Mouse (Mus musculus) 3134 (cell line): Measurements from ENCODE around the gene Olfr460.
"Not testable (repeated sequence)": the region's sequence is repeated elsewhere in the genome, so short reads cannot be mapped to it uniquely, and the experiment has no call there.

Experiments
- DNase-seq: peaks from one replicate; pipeline ENCODE4 v3.0.0-alpha.2; 2011; ENCODE audit warnings: low spot score; ENCODE audit not compliant: insufficient read length; ENCODE audit errors: extremely low read depth

Olfr460 gene

DNA sequence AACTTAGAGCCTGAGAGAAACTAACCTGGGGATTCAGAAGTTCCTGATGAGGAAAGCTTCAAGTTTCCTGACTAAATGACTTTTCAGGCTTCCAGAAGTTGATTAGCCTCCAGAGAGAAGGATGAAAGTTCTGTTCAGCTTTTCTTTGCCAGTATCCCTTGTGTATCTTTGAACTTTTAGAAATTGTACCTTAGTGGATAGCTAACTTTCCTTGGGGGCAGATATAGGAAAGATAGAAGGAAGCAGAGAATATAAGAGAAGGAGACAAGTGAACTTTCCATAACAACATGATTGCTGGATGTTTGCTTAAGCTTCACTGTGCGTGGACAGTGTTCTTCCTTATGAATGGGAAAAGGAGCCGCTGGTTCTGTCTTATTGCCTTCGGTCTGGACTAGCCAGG is at the start of gene Olfr460:
Olfr460 (plus strand) TSS at position 301 of the 400 bp plus-strand sequence.
- DNase-seq = no peak

DNA sequence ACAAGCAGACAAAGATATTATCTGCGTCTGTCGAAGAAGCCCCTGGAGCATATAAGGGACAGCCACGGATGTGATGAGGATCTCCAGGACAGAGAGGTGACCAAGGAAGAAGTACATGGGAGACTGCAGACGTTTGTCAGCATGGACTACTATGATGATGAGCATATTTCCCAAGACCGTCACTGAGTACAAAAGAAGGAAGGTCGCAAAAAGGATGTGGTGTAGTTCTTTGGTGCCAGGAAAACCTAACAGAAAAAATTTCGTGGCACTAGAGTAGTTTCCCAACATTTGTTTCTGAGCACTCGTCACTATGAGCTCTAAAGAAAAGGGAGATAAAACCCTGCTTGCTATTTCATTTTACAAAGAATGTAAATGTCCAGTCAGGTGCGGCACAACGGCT is 24.6 kb upstream of the Olfr460 start:
- no peak for DNase-seq

DNA sequence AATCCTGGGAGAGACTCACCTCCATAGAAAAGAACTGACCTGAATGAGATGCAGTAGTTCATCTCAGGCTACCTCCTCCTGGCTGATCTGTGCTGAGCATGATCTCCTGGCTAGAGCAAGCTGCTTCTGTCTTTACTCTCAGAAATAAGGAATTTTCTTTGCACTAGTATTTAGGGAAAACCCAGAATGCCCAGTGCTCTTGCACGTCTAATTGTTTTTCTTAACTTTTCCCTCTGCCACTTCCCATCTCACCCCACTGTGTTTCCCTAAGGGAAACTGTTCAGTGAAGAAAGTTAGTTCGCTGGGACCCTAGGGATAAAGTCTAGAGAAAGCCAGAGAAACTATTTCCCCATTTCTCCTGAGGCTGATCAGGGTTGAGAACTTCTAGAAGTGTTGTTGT is 14.3 kb upstream of the Olfr460 start, which contains the start of gene Olfr461:
Olfr461 (minus strand) TSS at position 101 of the 400 bp plus-strand sequence.
- no peak for DNase-seq

DNA sequence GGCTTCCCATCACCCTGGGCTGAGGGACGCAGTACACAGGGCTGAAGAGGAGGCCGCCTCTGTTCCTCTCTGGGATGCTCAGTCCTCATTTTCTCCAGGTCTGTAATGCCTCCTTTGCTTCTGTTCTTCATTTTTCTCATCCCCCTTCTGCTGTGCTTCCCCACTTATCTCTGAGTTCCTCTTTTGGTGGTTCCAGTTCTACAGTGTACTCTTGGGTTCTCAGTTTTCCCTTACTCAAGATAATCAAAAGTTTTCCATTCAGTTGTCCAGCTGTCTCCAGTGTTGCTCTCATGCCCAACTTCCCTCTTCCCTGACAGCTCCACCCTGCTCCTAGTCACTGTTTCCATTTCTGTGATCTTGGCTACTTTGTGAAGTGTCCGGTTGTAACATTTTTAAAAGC is 4.3 kb downstream of the Olfr460 start:
- DNase-seq = no peak

DNA sequence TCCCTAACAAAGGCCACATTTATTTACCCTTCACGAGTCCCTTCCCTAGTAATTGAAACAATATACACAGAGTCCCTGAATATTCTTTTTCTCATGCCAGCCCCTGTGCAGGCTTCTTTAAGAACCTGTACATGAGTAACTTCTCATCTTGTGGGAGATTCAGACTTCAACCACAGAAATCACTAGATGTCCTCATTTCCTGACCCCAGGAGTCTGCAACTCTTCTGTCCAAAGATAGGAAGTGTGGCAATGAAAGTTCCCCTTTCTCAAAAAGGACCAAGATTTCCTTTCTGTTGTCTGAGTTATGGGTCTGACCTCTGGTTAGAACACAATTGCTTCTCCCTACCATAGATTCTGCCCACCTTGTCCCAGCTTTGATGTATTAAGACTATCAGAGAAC is 7.0 kb downstream of the Olfr460 start:
- no peak for DNase-seq

GRCm38 (mm10) chr6:40584336-40584735 is 15.0 kb downstream of the Olfr460 start:
- DNase-seq = no peak

- DNase-seq = no peak
Measured at GRCm38 (mm10) chr6:40585645-40586044, 16.4 kb downstream of the Olfr460 start, which contains the start of gene Clec5a. Clec5a (minus strand) TSS chr6:40585821.

- DNase-seq = no peak
Measured at GRCm38 (mm10) chr6:40588346-40588745, 19.1 kb downstream of the Olfr460 start.

GRCm38 (mm10) chr6:40594804-40595550 is 25.7 kb downstream of the Olfr460 start:
- DNase-seq = no peak

- not testable (repeated sequence) for DNase-seq
Measured at GRCm38 (mm10) chr6:40598546-40598945, 29.3 kb downstream of the Olfr460 start.

DNA sequence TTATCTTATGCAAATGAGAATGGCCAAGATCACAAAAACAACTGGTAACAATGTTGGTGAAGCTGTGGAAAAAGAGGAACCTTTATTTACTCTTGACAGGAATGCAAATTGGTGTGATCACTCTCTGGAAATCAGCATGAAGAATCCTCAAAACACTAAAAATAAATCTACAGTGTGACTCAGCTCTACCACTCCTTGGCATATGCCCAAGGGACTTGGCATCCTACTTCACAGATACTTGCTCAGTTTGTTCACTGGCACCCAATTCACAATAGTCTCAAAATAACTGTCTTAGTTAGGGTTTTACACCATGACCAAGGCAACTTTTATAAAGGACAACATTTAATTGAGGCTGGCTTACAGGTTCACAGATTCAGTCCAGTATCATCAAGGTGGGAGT is 38.1 kb downstream of the Olfr460 start:
- DNase-seq = no peak

GRCm38 (mm10) chr6:40610244-40610643 is 41.0 kb downstream of the Olfr460 start:
- no peak for DNase-seq

DNA sequence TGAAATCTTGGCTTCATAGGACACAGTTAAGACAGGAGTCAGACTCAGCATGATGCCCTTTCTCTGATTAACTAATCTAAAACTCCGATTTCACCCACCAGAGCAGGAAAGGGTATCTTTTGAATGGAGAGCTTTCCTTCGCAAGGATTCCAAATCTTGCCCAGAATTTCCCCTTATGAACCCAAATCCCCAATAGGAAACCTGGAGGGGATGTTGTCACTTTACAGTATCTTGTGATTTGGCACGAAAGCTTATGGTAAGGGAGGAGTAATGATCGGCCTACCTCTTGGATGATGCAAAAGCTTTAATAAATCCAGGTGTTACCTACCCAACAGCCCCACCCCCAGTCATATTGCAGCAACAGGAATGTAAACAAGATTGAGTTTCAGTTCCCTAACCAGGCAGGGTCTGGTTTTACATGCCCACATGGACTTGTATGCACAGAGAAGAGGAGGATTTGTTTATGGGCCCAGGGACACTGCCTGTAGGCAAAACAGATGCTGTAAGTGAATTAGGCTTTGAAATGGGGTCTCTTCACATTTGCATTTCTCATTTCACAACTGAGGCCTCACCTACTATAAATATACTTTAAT is 44.1 kb downstream of the Olfr460 start, which contains the start of gene Tas2r138:
Tas2r138 (minus strand) TSS at position 51 of the 593 bp plus-strand sequence.
- DNase-seq = no peak

- no peak for DNase-seq
Measured at GRCm38 (mm10) chr6:40617965-40618364, 48.7 kb downstream of the Olfr460 start.
